22 mouse cellular contexts compared by ENCODE assay signal in the genomic region with DNA sequence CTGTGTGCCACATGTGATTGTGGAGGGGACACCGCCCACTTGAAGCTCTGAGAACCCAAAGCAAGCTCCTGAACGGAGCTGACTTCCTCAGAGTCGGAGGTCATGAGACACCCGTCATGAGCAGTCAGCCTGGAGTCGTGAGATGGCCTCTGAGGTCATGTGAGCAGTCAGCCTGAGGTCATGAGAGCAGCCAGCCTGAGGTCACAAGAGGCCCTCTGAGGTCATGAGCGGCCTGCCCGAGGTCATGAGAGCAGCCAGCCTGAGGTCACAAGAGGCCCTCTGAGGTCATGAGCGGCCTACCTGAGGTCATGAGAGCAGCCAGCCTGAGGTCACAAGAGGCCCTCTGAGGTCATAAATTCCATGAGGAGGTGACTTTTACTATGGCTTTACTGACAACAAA.
DNase-seq lines count a peak whose midpoint lies in the region; ATAC-seq lines count a peak whose summit lies in the region.
"Had no signal": no experiment of that assay in that cellular context is flagged by ENCODE, and none has a peak within 500 bp of the region (broad histone marks: within the 10 kb centered on the region; RNA-seq: fewer than 3 reads in every experiment).

No protein-coding gene starts in this region.

- no peak overlapping the region for H3K4me2 ChIP-seq in midbrain, embryonic 14.5 days (ENCODE audit: low read length)
- H3K4me2 ChIP-seq: forebrain, embryonic 13.5 days; heart, embryonic 11.5 days; hindbrain, embryonic 15.5 days; kidney, embryonic 15.5 days; midbrain, embryonic 11.5 days; neural tube, embryonic 13.5 days had no signal

- H3K4me1 ChIP-seq in heart, embryonic 10.5 days, result no peaks in the 10 kb centered on the region
- peaks cover 3% of the 10 kb centered on the region; the same call in 1 of the 2 replicates for H3K4me1 ChIP-seq in midbrain, embryonic 10.5 days
- no peaks in the 10 kb centered on the region for H3K4me1 ChIP-seq in midbrain, embryonic 14.5 days (ENCODE audit: control insufficient read depth, insufficient read depth, low read length)
- H3K4me1 ChIP-seq: forebrain, embryonic 13.5 days; hindbrain, embryonic 15.5 days; neural tube, embryonic 13.5 days had no signal

- intact Hi-C loops in heart, postnatal 10 days (cut with DNase I), result no loop called here

- H3K36me3 ChIP-seq in heart, embryonic 10.5 days, result peaks cover 75% of the 10 kb centered on the region
- H3K36me3 ChIP-seq in midbrain, embryonic 10.5 days, result peaks cover 96% of the 10 kb centered on the region
- peaks cover 77% of the 10 kb centered on the region for H3K36me3 ChIP-seq in midbrain, embryonic 14.5 days (ENCODE audit: control insufficient read depth, insufficient read depth, low read length)

- ATAC-seq in midbrain, embryonic 14.5 days (ENCODE audit: low FRiP score, low TSS enrichment), result no peak
- ATAC-seq: CD4-positive, CD25-positive, alpha-beta regulatory T cell, adult 4 months; forebrain, embryonic 13.5 days; inflammation-experienced regulatory T-cells, adult 6 months had no signal

- H3K27ac ChIP-seq in heart, embryonic 10.5 days, result no peak overlapping the region
- no peak overlapping the region for H3K27ac ChIP-seq in midbrain, embryonic 10.5 days (replicated peaks)
- no peak overlapping the region for H3K27ac ChIP-seq in midbrain, embryonic 14.5 days (replicated peaks; ENCODE audit: low read depth, low read length)
- H3K27ac ChIP-seq: forebrain, embryonic 13.5 days; hindbrain, embryonic 15.5 days; kidney, embryonic 15.5 days; neural tube, embryonic 13.5 days had no signal

- peak; percentile 56 for DNase-seq in heart, embryonic 10.5 days (ENCODE audit: low spot score)
- DNase-seq in heart, postnatal 10 days, result no peak
- peak; percentile 43 for DNase-seq in midbrain, embryonic 10.5 days (ENCODE audit: low spot score)
- DNase-seq in midbrain, embryonic 14.5 days, result no peak
- peak; percentile 11 for DNase-seq in embryo, embryonic 11 days
- no peak for DNase-seq in B cell, adult 2 months
- no peak for DNase-seq in spleen, postnatal 4 days (ENCODE audit: low spot score in 2 of 2)
- DNase-seq: adrenal gland, postnatal 10 days; gastrocnemius, postnatal 10 days; heart, postnatal 4 days; kidney, adult 18-20 months; kidney, postnatal 25 days; liver; thymus, postnatal 25 days had no signal

- no peak overlapping the region for H3K9ac ChIP-seq in midbrain, embryonic 14.5 days (replicated peaks; ENCODE audit: low read length)
- H3K9ac ChIP-seq: forebrain, embryonic 13.5 days; hindbrain, embryonic 15.5 days; kidney, embryonic 15.5 days; neural tube, embryonic 13.5 days had no signal

- WGBS in heart, embryonic 10.5 days, result 70% methylated on average over 8 of the region's 8 CpGs
- WGBS in midbrain, embryonic 10.5 days, result 64% methylated on average over 8 of the region's 8 CpGs
- WGBS in midbrain, embryonic 14.5 days, result 75% methylated on average over 8 of the region's 8 CpGs

- no peaks in the 10 kb centered on the region for H3K9me3 ChIP-seq in heart, embryonic 10.5 days
- no peaks in the 10 kb centered on the region for H3K9me3 ChIP-seq in midbrain, embryonic 10.5 days (replicated peaks)
- no peaks in the 10 kb centered on the region for H3K9me3 ChIP-seq in midbrain, embryonic 14.5 days (ENCODE audit: control insufficient read depth, low read length)
- H3K9me3 ChIP-seq: forebrain, embryonic 13.5 days; hindbrain, embryonic 15.5 days; kidney, embryonic 15.5 days; neural tube, embryonic 13.5 days had no signal

- no peak overlapping the region for H3K4me3 ChIP-seq in heart, embryonic 10.5 days
- no peak overlapping the region for H3K4me3 ChIP-seq in midbrain, embryonic 10.5 days
- no peak overlapping the region for H3K4me3 ChIP-seq in midbrain, embryonic 14.5 days (replicated peaks; ENCODE audit: low read depth, low read length)
- H3K4me3 ChIP-seq: forebrain, embryonic 13.5 days; hindbrain, embryonic 15.5 days; kidney, embryonic 15.5 days; neural tube, embryonic 13.5 days had no signal

- no peaks in the 10 kb centered on the region for H3K27me3 ChIP-seq in heart, embryonic 10.5 days (ENCODE audit: insufficient read depth, poor library complexity, severe bottlenecking)
- H3K27me3 ChIP-seq in midbrain, embryonic 10.5 days (ENCODE audit: low read depth, poor library complexity, severe bottlenecking), result no peaks in the 10 kb centered on the region
- no peaks in the 10 kb centered on the region for H3K27me3 ChIP-seq in midbrain, embryonic 14.5 days (ENCODE audit: control insufficient read depth, insufficient read depth, low read length)
- H3K27me3 ChIP-seq: forebrain, embryonic 13.5 days; hindbrain, embryonic 15.5 days; kidney, embryonic 15.5 days; neural tube, embryonic 13.5 days had no signal

Comparison
In these comparisons a context has a peak if more than half of its experiments do, and no peak if none do; other contexts are left out.
1. DNase-seq: peak in heart, embryonic 10.5 days (single experiment), midbrain, embryonic 10.5 days (single experiment) and embryo, embryonic 11 days (single experiment); none in heart, postnatal 10 days (0 of 2), midbrain, embryonic 14.5 days (single experiment), B cell, adult 2 months (0 of 2) and spleen, postnatal 4 days (0 of 2).